Mouse (Mus musculus) bone marrow macrophage, adult 2 months (primary cell): ENCODE results near the gene Apopt1. TPM values are rescaled to one million over a fixed set of nuclear protein-coding genes. Genes with fewer than 3 reads are reported as not detected.

Source experiments
- H3K27ac ChIP-seq: 2 replicates; pipeline ENCODE4 v1.5.1; 2012; ENCODE audit warnings: low read depth, low read length; ENCODE audit not compliant: insufficient read depth
- H3K4me1 ChIP-seq: 2 replicates; pipeline ENCODE4 v1.6.1; 2012; ENCODE audit warnings: low read length; ENCODE audit not compliant: control insufficient read depth, insufficient read depth
- H3K4me3 ChIP-seq: 2 replicates; pipeline ENCODE4 v1.5.1; 2012; ENCODE audit warnings: mild to moderate bottlenecking, low read length, moderate library complexity; ENCODE audit not compliant: insufficient read depth
- CTCF ChIP-seq: IDR thresholded peaks from 2 replicates; pipeline ENCODE4 v1.5.1; 2012; ENCODE audit warnings: low read depth, mild to moderate bottlenecking, low read length, moderate library complexity
- POLR2A ChIP-seq: IDR thresholded peaks from 2 replicates; pipeline ENCODE4 v1.6.1; 2012; ENCODE audit warnings: mild to moderate bottlenecking, low read depth, low read length, borderline replicate concordance
- polyA plus RNA-seq: library from polyadenylated mRNA; stranded (reverse); fragments of >200 nt; gene quantifications from 2 replicates; pipeline ENCODE4 v1.2.4, GENCODE M21; 2012; ENCODE audit not compliant: missing spikeins, insufficient read depth, insufficient read length

Apopt1 gene
- polyA plus RNA-seq, 1 experiment, result 34.5 TPM

- no peak overlapping the region for H3K27ac ChIP-seq
- H3K4me3 ChIP-seq, result no peak overlapping the region
- no peaks in the 10 kb centered on the region for H3K4me1 ChIP-seq
- TF ChIP-seq POLR2A (no peak), CTCF (no peak)
These were observed 87.6 kb downstream of the Apopt1 start for GRCm38 (mm10) chr12:111800459-111801183.

DNA sequence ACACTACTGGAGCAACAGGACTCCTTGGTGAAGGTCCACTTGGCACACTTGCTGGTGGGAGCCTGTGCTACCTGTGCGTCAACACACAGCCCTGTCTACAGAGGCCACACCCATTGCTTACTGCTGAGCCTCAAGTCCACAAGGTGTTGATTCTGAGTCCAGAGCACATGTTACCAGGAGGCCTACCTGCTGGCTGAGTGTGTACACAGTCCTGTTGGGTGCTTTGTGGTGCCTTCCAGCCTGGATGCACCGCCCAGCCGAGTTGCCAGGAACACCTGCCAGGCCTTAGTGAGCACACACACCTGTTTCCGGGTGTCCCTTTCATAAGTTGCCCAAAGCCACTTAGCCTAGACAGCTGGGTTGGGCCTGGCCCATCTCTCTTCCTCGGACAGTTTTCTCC lies 90.5 kb downstream of the Apopt1 start:
- Histone ChIP-seq H3K27ac (no peak overlapping the region), H3K4me1 (no peaks in the 10 kb centered on the region), H3K4me3 (no peak overlapping the region)
- TF ChIP-seq CTCF (no peak), POLR2A (no peak)

Other genes starting within 250 kb of the Apopt1 start
- gene Gm266, start 227.4 kb upstream of the Apopt1 start, polyA plus RNA-seq, result not detected in 2 replicates
- 147 and 151 TPM in 2 replicates for gene Eif5, start 175.2 kb upstream of the Apopt1 start, polyA plus RNA-seq
- gene Mark3, start 138.7 kb upstream of the Apopt1 start, polyA plus RNA-seq, result 28.6 and 34.0 TPM in 2 replicates
- 388 and 396 TPM in 2 replicates for gene Ckb, start 40.9 kb upstream of the Apopt1 start, polyA plus RNA-seq
- gene Trmt61a, start 35.2 kb upstream of the Apopt1 start, polyA plus RNA-seq, result 1.2 and 2.4 TPM in 2 replicates
- gene Bag5, start within 50 bp of the Apopt1 start, polyA plus RNA-seq, result 15.1 and 18.1 TPM in 2 replicates
- gene Klc1, start 45.6 kb downstream of the Apopt1 start, polyA plus RNA-seq, result 70.9 and 71.7 TPM in 2 replicates
- 3.6 and 3.8 TPM in 2 replicates for gene Xrcc3, start 100.6 kb downstream of the Apopt1 start, polyA plus RNA-seq
- gene Zfyve21, start 100.9 kb downstream of the Apopt1 start, polyA plus RNA-seq, result 11.8 and 13.7 TPM in 2 replicates
- gene Ppp1r13b, start 194.8 kb downstream of the Apopt1 start, polyA plus RNA-seq, result 10.5 and 12.6 TPM in 2 replicates